Mouse (Mus musculus) limb, embryonic 11.5 days (tissue): ENCODE measurements around the gene Afmid. TPM values are rescaled to one million over a fixed set of nuclear protein-coding genes. Genes with fewer than 3 reads are reported as not detected.

Source experiments
- ATAC-seq: fragments of 200-750 bp; cut with Nextera tagmentation; 2 replicates; pipeline ENCODE4 v1.8.0; 2017; ENCODE audit warnings: low read depth; ENCODE audit not compliant: insufficient number of reproducible peaks, low FRiP score, low TSS enrichment
- DNase-seq: peaks from one replicate; pipeline ENCODE4 v3.0.0-alpha.2; 2015; ENCODE audit warnings: low spot score
- H3K27ac ChIP-seq: fragments of 300-500 bp; sonication (generic); replicated peaks from 2 replicates; pipeline ENCODE4 v1.5.1; 2014; ENCODE audit warnings: low read depth, mild to moderate bottlenecking, low read length
- H3K27me3 ChIP-seq: fragments of 300-500 bp; sonication (generic); 2 replicates; pipeline ENCODE4 v1.6.1; 2014; ENCODE audit warnings: mild to moderate bottlenecking, low read length, mixed read lengths; ENCODE audit not compliant: control insufficient read depth, insufficient read depth
- H3K36me3 ChIP-seq: fragments of 300-500 bp; sonication (generic); 2 replicates; pipeline ENCODE4 v1.6.1; 2014; ENCODE audit warnings: mild to moderate bottlenecking, low read length, moderate library complexity, mixed read lengths; ENCODE audit not compliant: control insufficient read depth, insufficient read depth
- H3K4me1 ChIP-seq: fragments of 300-500 bp; sonication (generic); 2 replicates; pipeline ENCODE4 v1.6.1; 2014; ENCODE audit warnings: low read length, mixed read lengths; ENCODE audit not compliant: control insufficient read depth, insufficient read depth
- H3K4me2 ChIP-seq: fragments of 300-500 bp; sonication (generic); 2 replicates; pipeline ENCODE4 v1.6.1; 2014; ENCODE audit warnings: low read depth, mild to moderate bottlenecking, moderate library complexity; ENCODE audit not compliant: severe bottlenecking
- H3K4me3 ChIP-seq: fragments of 300-500 bp; sonication (generic); 2 replicates; pipeline ENCODE4 v1.5.1; 2014; ENCODE audit warnings: low read depth, low read length
- H3K9ac ChIP-seq: fragments of 300-500 bp; sonication (generic); 2 replicates; pipeline ENCODE4 v1.6.1; 2014; ENCODE audit warnings: mild to moderate bottlenecking, low read length
- H3K9me3 ChIP-seq: fragments of 300-500 bp; sonication (generic); 2 replicates; pipeline ENCODE4 v1.6.1; 2016; ENCODE audit warnings: low read length; ENCODE audit not compliant: control insufficient read depth
- WGBS: fragments of 180-500 bp; shearing (Covaris S2); extraction: QIAGEN DNeasy Blood & Tissue Kit; methylation state at CpG from one replicate; pipeline ENCODE4 v1.1.7; 2014; 5-methylcytosine and 5-hydroxymethylcytosine counted together
- polyA plus RNA-seq: library from polyadenylated mRNA; unstranded; fragments of >200 nt; fragmentation: Nextera tagmentation; extraction: Ambion mirVana; gene quantifications from 2 replicates; pipeline ENCODE4 v1.2.1, GENCODE M21; 2014

The Afmid gene
- 3.1 and 3.2 TPM in 2 replicates for polyA plus RNA-seq

- Histone ChIP-seq H3K9me3 (no peaks in the 10 kb centered on the region), H3K27me3 (no peaks in the 10 kb centered on the region), H3K27ac (peak within 1 kb of the TSS; percentile 95), H3K9ac (peak within 1 kb of the TSS; percentile 93), H3K4me3 (peak within 1 kb of the TSS; percentile 81), H3K4me1 (peaks cover 20% of the 10 kb centered on the region), H3K36me3 (peaks cover 10% of the 10 kb centered on the region), H3K4me2 (peak within 1 kb of the TSS; percentile 90)
- ATAC-seq (peak; percentile 71; the same call in 1 of the 2 replicates), DNase-seq (peak; percentile 90)
- 0% methylated on average over 34 of the region's 34 CpGs for WGBS
Measured at GRCm38 (mm10) chr11:117825333-117826101, at the start of gene Afmid, which contains the start of gene Tk1. Gene Afmid (plus strand): TSS chr11:117825924. Gene Tk1 (minus strand): TSS chr11:117826092.

- no peak for DNase-seq
- peaks cover 5% of the 10 kb centered on the region for H3K36me3 ChIP-seq
- no peak for ATAC-seq
- peaks cover 22% of the 10 kb centered on the region for H3K4me1 ChIP-seq
- no peak overlapping the region for H3K27ac ChIP-seq
- no peaks in the 10 kb centered on the region for H3K27me3 ChIP-seq
- no peaks in the 10 kb centered on the region for H3K9me3 ChIP-seq
- WGBS, result 91% methylated on average over 14 of the region's 14 CpGs
- H3K4me2 ChIP-seq, result no peak overlapping the region
- H3K4me3 ChIP-seq, result no peak overlapping the region
- no peak overlapping the region; the same call in 1 of the 2 replicates for H3K9ac ChIP-seq
Measured at GRCm38 (mm10) chr11:117776085-117776792, 49.5 kb upstream of the Afmid start.

DNA sequence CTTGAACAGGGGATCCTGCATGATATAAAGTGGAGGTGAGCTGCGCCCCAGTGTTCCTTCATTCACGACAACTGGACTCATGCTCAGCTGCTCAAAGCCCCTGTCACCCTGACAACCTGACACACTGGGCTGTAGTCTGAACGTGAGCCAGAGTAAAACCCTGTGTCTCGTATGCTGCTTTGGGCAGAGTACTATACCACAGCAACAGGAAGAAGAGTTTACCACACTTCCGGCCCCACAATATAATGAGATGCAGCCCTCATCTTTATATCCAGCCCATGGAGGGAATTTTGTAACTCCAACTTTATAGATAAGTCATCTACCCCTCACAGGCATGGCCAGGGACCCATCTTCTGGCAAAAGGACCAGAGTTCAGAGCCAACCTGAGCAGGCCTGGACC is 48.6 kb upstream of the Afmid start:
- Histone ChIP-seq H3K9ac (no peak overlapping the region), H3K4me3 (no peak overlapping the region), H3K27ac (no peak overlapping the region), H3K9me3 (no peaks in the 10 kb centered on the region), H3K4me2 (no peak overlapping the region), H3K27me3 (peaks cover 2% of the 10 kb centered on the region; the same call in 1 of the 2 replicates), H3K36me3 (peaks cover 5% of the 10 kb centered on the region), H3K4me1 (peaks cover 25% of the 10 kb centered on the region)
- 90% methylated on average over 5 of the region's 5 CpGs for WGBS
- DNase-seq (no peak), ATAC-seq (no peak)

- 97% methylated on average over 11 of the region's 11 CpGs for WGBS
- H3K9me3 ChIP-seq, result no peaks in the 10 kb centered on the region
- H3K9ac ChIP-seq, result no peak overlapping the region
- no peak for ATAC-seq
- H3K4me3 ChIP-seq, result no peak overlapping the region
- H3K27ac ChIP-seq, result no peak overlapping the region
- peaks cover 25% of the 10 kb centered on the region for H3K4me1 ChIP-seq
- no peak for DNase-seq
- H3K4me2 ChIP-seq, result no peak overlapping the region
- peaks cover 5% of the 10 kb centered on the region for H3K36me3 ChIP-seq
- H3K27me3 ChIP-seq, result peaks cover 2% of the 10 kb centered on the region; the same call in 1 of the 2 replicates
Measured at GRCm38 (mm10) chr11:117778031-117778430, 47.7 kb upstream of the Afmid start.

DNA sequence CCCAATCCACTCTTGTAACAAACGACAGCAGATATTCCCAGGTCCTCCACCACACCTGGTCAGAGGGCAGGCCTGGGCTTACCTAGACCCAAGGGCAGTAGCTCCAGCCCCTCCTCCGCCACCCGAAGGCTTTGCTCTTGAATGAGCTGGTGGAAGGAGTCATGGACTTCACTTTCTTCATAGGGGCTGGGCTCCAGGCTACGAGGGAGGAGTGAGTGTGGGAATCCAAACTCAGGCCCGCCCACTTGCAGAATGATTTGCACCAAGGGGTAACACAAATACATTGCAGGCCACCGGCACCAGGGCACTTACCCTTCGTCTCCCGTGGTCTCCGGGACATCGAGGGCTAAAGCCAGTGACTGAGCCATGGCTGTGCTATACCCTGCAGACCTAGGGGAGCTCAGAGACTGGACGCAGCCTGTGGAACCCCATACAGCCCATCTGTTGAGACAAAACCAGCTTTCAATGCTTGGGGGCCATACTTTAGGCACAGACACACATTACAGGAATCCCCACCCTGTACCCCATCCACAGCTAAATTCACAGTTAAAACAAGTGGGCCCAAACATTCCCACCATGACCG is 46.8 kb upstream of the Afmid start:
- Histone ChIP-seq H3K9me3 (no peaks in the 10 kb centered on the region), H3K27me3 (peaks cover 2% of the 10 kb centered on the region; the same call in 1 of the 2 replicates), H3K4me1 (peaks cover 27% of the 10 kb centered on the region), H3K4me3 (peak overlapping the region; percentile 5; the same call in 1 of the 2 replicates), H3K36me3 (peaks cover 3% of the 10 kb centered on the region; the same call in 1 of the 2 replicates), H3K9ac (peak overlapping the region; percentile 1; the same call in 1 of the 2 replicates), H3K27ac (peak overlapping the region; percentile 63), H3K4me2 (peak overlapping the region; percentile 99)
- ATAC-seq (no peak), DNase-seq (peak; percentile 45)
- WGBS, result 56% methylated on average over 12 of the region's 12 CpGs

- H3K9me3 ChIP-seq, result no peaks in the 10 kb centered on the region
- H3K4me1 ChIP-seq, result peaks cover 27% of the 10 kb centered on the region
- 4% methylated on average over 38 of the region's 38 CpGs for WGBS
- peaks cover 2% of the 10 kb centered on the region; the same call in 1 of the 2 replicates for H3K27me3 ChIP-seq
- H3K36me3 ChIP-seq, result peaks cover 3% of the 10 kb centered on the region; the same call in 1 of the 2 replicates
- peak overlapping the region; percentile 63 for H3K9ac ChIP-seq
- DNase-seq (peak; percentile 79), ATAC-seq (peak; percentile 16; the same call in 1 of the 2 replicates)
- peak overlapping the region; percentile 99 for H3K4me2 ChIP-seq
- peak overlapping the region; percentile 43 for H3K4me3 ChIP-seq
- H3K27ac ChIP-seq, result peak overlapping the region; percentile 63
Measured at GRCm38 (mm10) chr11:117779434-117780198, 46.1 kb upstream of the Afmid start.

GRCm38 (mm10) chr11:117780199-117780515 is 45.6 kb upstream of the Afmid start:
- DNase-seq, result no peak
- WGBS, result 3% methylated on average over 16 of the region's 17 CpGs

More at GRCm38 (mm10) chr11:117780199-117780515, 45.6 kb upstream of the Afmid start:
- Histone ChIP-seq H3K9me3 (no peaks in the 10 kb centered on the region), H3K4me3 (peak overlapping the region; percentile 43), H3K36me3 (peaks cover 3% of the 10 kb centered on the region; the same call in 1 of the 2 replicates), H3K27me3 (peaks cover 2% of the 10 kb centered on the region; the same call in 1 of the 2 replicates), H3K4me1 (peaks cover 27% of the 10 kb centered on the region), H3K27ac (peak overlapping the region; percentile 63), H3K9ac (peak overlapping the region; percentile 63), H3K4me2 (peak overlapping the region; percentile 99)
- ATAC-seq, result peak; percentile 46
